Mouse (Mus musculus) midbrain, embryonic 12.5 days (tissue): ENCODE measurements around the gene Celf6. TPM values are rescaled to one million over a fixed set of nuclear protein-coding genes. Genes with fewer than 3 reads are reported as not detected.

ENCODE experiments used
- ATAC-seq: fragments of 200-750 bp; cut with Nextera tagmentation; 2 replicates; pipeline ENCODE4 v1.8.0; 2017; ENCODE audit warnings: low read depth, moderate TSS enrichment, moderate library complexity; ENCODE audit not compliant: low FRiP score
- H3K27ac ChIP-seq: fragments of 300-500 bp; sonication (generic); replicated peaks from 2 replicates; pipeline ENCODE4 v1.5.1; 2016; ENCODE audit warnings: mild to moderate bottlenecking
- H3K27me3 ChIP-seq: fragments of 300-500 bp; sonication (generic); 2 replicates; pipeline ENCODE4 v1.6.1; 2016; ENCODE audit warnings: mild to moderate bottlenecking
- H3K36me3 ChIP-seq: fragments of 300-500 bp; sonication (generic); 2 replicates; pipeline ENCODE4 v1.6.1; 2016
- H3K4me1 ChIP-seq: fragments of 300-500 bp; sonication (generic); 2 replicates; pipeline ENCODE4 v1.6.1; 2016
- H3K4me2 ChIP-seq: fragments of 300-500 bp; sonication (generic); replicated peaks from 2 replicates; pipeline ENCODE4 v1.6.1; 2016; ENCODE audit warnings: mild to moderate bottlenecking, moderate library complexity
- H3K4me3 ChIP-seq: fragments of 300-500 bp; sonication (generic); 2 replicates; pipeline ENCODE4 v1.5.1; 2016; ENCODE audit warnings: mild to moderate bottlenecking
- H3K9ac ChIP-seq: fragments of 300-500 bp; sonication (generic); replicated peaks from 2 replicates; pipeline ENCODE4 v1.6.1; 2016; ENCODE audit warnings: mild to moderate bottlenecking, moderate library complexity
- H3K9me3 ChIP-seq: fragments of 300-500 bp; sonication (generic); 2 replicates; pipeline ENCODE4 v1.6.1; 2016; ENCODE audit warnings: mild to moderate bottlenecking
- WGBS: fragments of 180-500 bp; shearing (Covaris S2); methylation state at CpG from one replicate; pipeline ENCODE4 v1.1.7; 2016; 5-methylcytosine and 5-hydroxymethylcytosine counted together
- polyA plus RNA-seq: library from polyadenylated mRNA; unstranded; fragments of >200 nt; fragmentation: Nextera tagmentation; extraction: Ambion mirVana; gene quantifications from 2 replicates; pipeline ENCODE4 v1.2.1, GENCODE M21; 2016

Celf6 gene
- polyA plus RNA-seq, 1 experiment from 2014 or later, result 22.1 TPM

- Histone ChIP-seq H3K9ac (no peak overlapping the region), H3K4me2 (no peak overlapping the region), H3K9me3 (no peaks in the 10 kb centered on the region), H3K27me3 (no peaks in the 10 kb centered on the region), H3K27ac (no peak overlapping the region), H3K36me3 (no peaks in the 10 kb centered on the region; the same call in 1 of the 2 replicates), H3K4me1 (no peaks in the 10 kb centered on the region), H3K4me3 (no peak overlapping the region)
- no peak for ATAC-seq
- WGBS, result 91% methylated on average over 4 of the region's 4 CpGs
Measured at GRCm38 (mm10) chr9:59550077-59550476, 27.6 kb upstream of the Celf6 start.

GRCm38 (mm10) chr9:59551017-59551416 lies 26.7 kb upstream of the Celf6 start:
- Histone ChIP-seq H3K27ac (no peak overlapping the region), H3K9me3 (no peaks in the 10 kb centered on the region), H3K36me3 (peaks cover 6% of the 10 kb centered on the region; the same call in 1 of the 2 replicates), H3K9ac (no peak overlapping the region), H3K4me1 (no peaks in the 10 kb centered on the region), H3K4me2 (no peak overlapping the region), H3K4me3 (no peak overlapping the region), H3K27me3 (no peaks in the 10 kb centered on the region)
- 91% methylated on average over 5 of the region's 5 CpGs for WGBS
- ATAC-seq, result no peak

DNA sequence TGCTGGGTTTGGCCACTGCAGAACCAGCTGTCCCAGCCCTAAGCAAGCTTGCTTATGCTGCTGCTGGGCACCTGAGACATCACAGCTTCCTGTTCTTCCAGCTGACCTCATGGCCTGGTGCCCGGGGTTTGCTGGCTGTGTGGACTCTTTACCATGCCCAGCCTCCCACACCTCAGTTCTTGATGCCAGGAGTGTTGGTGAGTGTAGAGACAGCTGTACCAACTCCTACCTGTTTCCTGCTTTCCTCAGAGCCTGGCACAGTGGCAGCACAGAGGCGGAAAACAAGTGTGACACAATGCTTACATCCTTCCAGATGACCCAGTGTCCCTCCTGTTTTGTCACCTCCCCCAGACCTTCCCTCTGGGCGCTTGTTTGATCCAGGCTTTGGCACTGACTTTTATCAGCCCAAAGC lies 26.1 kb upstream of the Celf6 start:
- Histone ChIP-seq H3K27me3 (no peaks in the 10 kb centered on the region), H3K4me3 (no peak overlapping the region), H3K27ac (no peak overlapping the region), H3K4me1 (no peaks in the 10 kb centered on the region), H3K9me3 (no peaks in the 10 kb centered on the region), H3K4me2 (no peak overlapping the region), H3K36me3 (peaks cover 6% of the 10 kb centered on the region; the same call in 1 of the 2 replicates), H3K9ac (no peak overlapping the region)
- WGBS, result 89% methylated on average over 3 of the region's 3 CpGs
- ATAC-seq, result no peak

DNA sequence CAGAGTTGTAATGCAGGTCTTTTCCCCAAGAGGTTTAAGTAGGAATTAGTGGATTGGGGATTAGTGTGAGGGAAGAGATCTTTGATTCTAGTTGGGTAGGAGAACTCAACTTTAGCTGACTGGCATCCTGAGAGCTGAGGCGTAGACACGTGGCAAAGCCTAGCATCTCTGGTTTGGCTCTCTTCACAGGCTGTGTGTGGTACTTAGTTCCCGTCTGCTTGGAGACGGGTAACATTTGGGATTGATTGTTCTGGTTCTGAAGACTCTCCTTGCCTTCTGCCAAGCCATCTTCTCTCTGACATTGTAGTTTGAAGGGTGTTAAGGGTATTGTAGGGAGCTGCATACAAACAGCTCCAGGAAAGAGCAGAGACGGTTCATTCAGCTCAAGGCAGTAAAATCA lies 25.1 kb upstream of the Celf6 start:
- Histone ChIP-seq H3K27me3 (no peaks in the 10 kb centered on the region), H3K4me3 (no peak overlapping the region), H3K9me3 (no peaks in the 10 kb centered on the region), H3K4me1 (no peaks in the 10 kb centered on the region), H3K9ac (no peak overlapping the region), H3K36me3 (peaks cover 10% of the 10 kb centered on the region), H3K4me2 (no peak overlapping the region), H3K27ac (no peak overlapping the region)
- WGBS, result 89% methylated on average over 5 of the region's 5 CpGs
- ATAC-seq, result no peak

DNA sequence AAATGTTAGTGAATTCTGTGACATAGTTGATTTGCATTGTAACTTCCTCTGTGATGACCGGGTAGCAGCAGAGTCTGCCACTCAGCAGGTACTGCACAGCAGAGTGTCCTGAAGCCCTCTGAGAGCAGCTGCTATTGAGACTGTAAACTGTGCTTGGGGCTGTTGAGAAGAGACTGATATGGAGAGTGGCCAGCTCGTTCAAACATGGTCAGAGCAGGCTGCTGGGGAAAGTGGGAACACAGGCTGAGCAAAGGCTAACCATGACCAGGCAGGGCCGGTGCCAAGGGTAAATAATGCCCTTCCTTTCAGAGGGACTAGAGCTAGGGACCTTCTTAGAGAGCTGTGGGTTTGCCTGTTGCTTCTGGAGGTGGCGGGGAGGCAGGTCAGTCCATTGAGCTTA lies 24.0 kb upstream of the Celf6 start:
- Histone ChIP-seq H3K4me3 (no peak overlapping the region), H3K36me3 (peaks cover 20% of the 10 kb centered on the region), H3K9me3 (no peaks in the 10 kb centered on the region), H3K27me3 (no peaks in the 10 kb centered on the region), H3K4me1 (no peaks in the 10 kb centered on the region), H3K4me2 (no peak overlapping the region), H3K27ac (no peak overlapping the region), H3K9ac (no peak overlapping the region)
- WGBS, result 91% methylated on average over 4 of the region's 4 CpGs
- ATAC-seq, result no peak

- no peak overlapping the region for H3K27ac ChIP-seq
- no peaks in the 10 kb centered on the region for H3K4me1 ChIP-seq
- ATAC-seq, result no peak
- peaks cover 41% of the 10 kb centered on the region for H3K36me3 ChIP-seq
- H3K4me3 ChIP-seq, result no peak overlapping the region
- H3K4me2 ChIP-seq, result no peak overlapping the region
- H3K27me3 ChIP-seq, result no peaks in the 10 kb centered on the region
- WGBS, result 37% methylated on average over 4 of the region's 4 CpGs
- H3K9ac ChIP-seq, result no peak overlapping the region
- H3K9me3 ChIP-seq, result no peaks in the 10 kb centered on the region
Measured at GRCm38 (mm10) chr9:59565600-59565999, 12.1 kb upstream of the Celf6 start.

DNA sequence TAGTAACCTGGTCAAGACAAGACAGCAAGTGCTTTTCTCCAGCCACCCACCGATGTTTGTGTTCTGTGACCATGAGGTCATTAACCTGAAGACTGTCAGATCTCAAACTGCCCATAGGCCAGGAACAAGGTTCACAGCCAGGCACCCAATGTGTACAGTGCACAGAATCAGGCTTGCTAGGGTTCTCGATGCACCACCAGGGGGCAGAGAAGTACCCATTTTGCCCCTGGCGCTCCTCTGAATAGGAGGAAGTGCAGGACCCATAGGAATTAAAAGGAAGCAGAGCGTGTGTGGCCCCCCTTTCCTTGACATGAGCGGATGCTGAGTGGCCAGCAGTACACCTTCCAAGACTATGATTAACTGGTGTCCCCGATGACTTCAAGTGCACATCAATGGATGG lies 10.6 kb upstream of the Celf6 start:
- H3K27ac ChIP-seq, result no peak overlapping the region
- no peak overlapping the region for H3K4me2 ChIP-seq
- H3K27me3 ChIP-seq, result no peaks in the 10 kb centered on the region
- ATAC-seq, result no peak
- H3K4me3 ChIP-seq, result no peak overlapping the region
- peaks cover 31% of the 10 kb centered on the region for H3K36me3 ChIP-seq
- no peak overlapping the region for H3K9ac ChIP-seq
- no peaks in the 10 kb centered on the region for H3K9me3 ChIP-seq
- no peaks in the 10 kb centered on the region for H3K4me1 ChIP-seq
- 32% methylated on average over 6 of the region's 6 CpGs for WGBS

GRCm38 (mm10) chr9:59571852-59572251 lies 5.9 kb upstream of the Celf6 start:
- ATAC-seq, result no peak
- H3K4me1 ChIP-seq, result no peaks in the 10 kb centered on the region

DNA sequence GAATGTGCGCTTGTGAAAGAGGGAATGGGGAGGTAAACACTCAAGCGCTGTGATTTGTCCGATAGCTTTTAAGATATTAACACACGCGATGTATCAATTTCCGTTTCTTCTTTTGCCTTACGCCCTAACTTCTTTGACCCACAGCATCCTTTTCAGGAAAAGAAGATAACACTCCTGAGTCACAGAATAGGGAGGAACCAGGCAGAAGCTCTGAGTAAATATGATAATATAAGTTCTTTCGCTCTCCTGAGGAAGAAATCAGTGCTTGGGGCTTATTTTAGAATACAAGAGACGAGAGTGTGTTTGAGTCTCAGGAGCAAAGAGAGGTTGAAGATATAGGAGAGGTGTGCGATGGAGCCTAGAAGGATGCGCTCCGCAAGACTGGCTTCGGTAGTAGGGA lies 316 bp upstream of the Celf6 start:
- no peaks in the 10 kb centered on the region for H3K9me3 ChIP-seq
- H3K27ac ChIP-seq, result peak overlapping the region; percentile 52
- 15% methylated on average over 13 of the region's 13 CpGs for WGBS
- peak overlapping the region; percentile 59; the same call in 1 of the 2 replicates for H3K9ac ChIP-seq
- peaks cover 13% of the 10 kb centered on the region for H3K4me1 ChIP-seq
- peak overlapping the region; percentile 71 for H3K4me2 ChIP-seq
- no peaks in the 10 kb centered on the region for H3K36me3 ChIP-seq
- peaks cover 50% of the 10 kb centered on the region for H3K27me3 ChIP-seq
- peak overlapping the region; percentile 54 for H3K4me3 ChIP-seq
- ATAC-seq, result no peak

More at GRCm38 (mm10) chr9:59571852-59572251, 5.9 kb upstream of the Celf6 start:
- H3K4me3 ChIP-seq, result no peak overlapping the region
- no peaks in the 10 kb centered on the region for H3K36me3 ChIP-seq
- no peak overlapping the region for H3K4me2 ChIP-seq
- 85% methylated on average over 2 of the region's 2 CpGs for WGBS
- H3K27ac ChIP-seq, result no peak overlapping the region
- H3K9me3 ChIP-seq, result no peaks in the 10 kb centered on the region
- H3K9ac ChIP-seq, result no peak overlapping the region
- H3K27me3 ChIP-seq, result peaks cover 14% of the 10 kb centered on the region

DNA sequence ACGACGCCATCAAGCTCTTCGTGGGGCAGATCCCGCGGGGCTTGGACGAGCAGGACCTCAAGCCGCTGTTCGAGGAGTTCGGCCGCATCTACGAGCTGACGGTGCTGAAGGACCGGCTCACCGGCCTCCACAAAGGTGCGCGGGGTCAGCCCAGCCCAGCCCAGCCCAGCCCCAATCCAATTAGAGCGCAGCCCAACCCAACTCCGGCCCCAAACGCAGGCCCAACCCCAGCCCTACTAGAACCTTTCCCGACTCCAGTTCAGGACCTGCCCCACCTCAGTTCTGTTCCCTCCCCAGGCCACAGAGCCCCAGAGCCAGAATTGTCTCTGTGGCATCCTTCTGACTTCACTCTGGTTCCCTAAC lies 769 bp downstream of the Celf6 start:
- peaks cover 51% of the 10 kb centered on the region for H3K27me3 ChIP-seq

GRCm38 (mm10) chr9:59584871-59585308 lies 7.2 kb downstream of the Celf6 start:
- peaks cover 60% of the 10 kb centered on the region for H3K27me3 ChIP-seq
- H3K9me3 ChIP-seq, result no peaks in the 10 kb centered on the region
- no peaks in the 10 kb centered on the region for H3K36me3 ChIP-seq
- peak overlapping the region; percentile 41 for H3K4me2 ChIP-seq
- 0 out of 2 replicates have a peak overlapping the region, but pooled peaks have one; percentile 37 for H3K9ac ChIP-seq
- no peak for ATAC-seq
- H3K4me1 ChIP-seq, result peaks cover 25% of the 10 kb centered on the region
- 6% methylated on average over 13 of the region's 13 CpGs for WGBS
- peak overlapping the region; percentile 10; the same call in 1 of the 2 replicates for H3K4me3 ChIP-seq
- no peak overlapping the region for H3K27ac ChIP-seq

More for the DNA sequence above, 769 bp downstream of the Celf6 start:
- H3K36me3 ChIP-seq, result no peaks in the 10 kb centered on the region
- peak overlapping the region; percentile 64 for H3K27ac ChIP-seq
- peak overlapping the region; percentile 54 for H3K4me3 ChIP-seq
- H3K9me3 ChIP-seq, result no peaks in the 10 kb centered on the region
- H3K4me1 ChIP-seq, result peaks cover 13% of the 10 kb centered on the region
- peak overlapping the region; percentile 71 for H3K4me2 ChIP-seq
- 0% methylated on average over 20 of the region's 20 CpGs for WGBS
- peak overlapping the region; percentile 59 for H3K9ac ChIP-seq
- peak; percentile 68 for ATAC-seq

DNA sequence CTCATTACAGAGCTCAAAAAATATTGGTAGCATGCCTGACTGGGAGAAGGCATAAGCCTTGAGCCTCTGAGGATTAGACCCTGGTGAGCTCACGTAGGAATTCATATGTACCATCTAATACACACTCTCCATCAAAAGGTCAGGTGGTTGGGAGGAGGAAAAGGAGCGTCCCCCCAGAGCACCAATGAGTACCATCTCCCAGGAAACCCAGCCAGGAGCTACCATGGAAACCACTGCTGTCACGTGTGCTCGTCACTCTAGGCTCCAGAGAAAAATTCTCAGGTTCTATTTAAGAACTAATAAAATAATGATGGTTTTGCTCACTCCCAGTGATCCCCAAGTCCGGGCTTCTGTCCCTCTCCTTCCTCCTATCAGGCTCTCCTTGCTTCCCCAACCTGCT lies 10.5 kb downstream of the Celf6 start:
- Histone ChIP-seq H3K9ac (no peak overlapping the region), H3K36me3 (no peaks in the 10 kb centered on the region), H3K4me1 (peaks cover 25% of the 10 kb centered on the region), H3K4me3 (no peak overlapping the region), H3K9me3 (no peaks in the 10 kb centered on the region), H3K27me3 (peaks cover 49% of the 10 kb centered on the region), H3K27ac (peak overlapping the region; percentile 54), H3K4me2 (no peak overlapping the region; the same call in 1 of the 2 replicates)
- no peak for ATAC-seq
- 46% methylated on average over 5 of the region's 5 CpGs for WGBS
